Mouse (Mus musculus) skeletal muscle tissue, postnatal 0 days (tissue): ENCODE data around the gene Ifit3. TPM values are rescaled to one million over a fixed set of nuclear protein-coding genes. Genes with fewer than 3 reads are reported as not detected.

Experiments
- polyA plus RNA-seq: library from polyadenylated mRNA; unstranded; fragments of >200 nt; fragmentation: Nextera tagmentation; extraction: Ambion mirVana; gene quantifications from 2 replicates; pipeline ENCODE4 v1.2.1, GENCODE M21; 2015

The Ifit3 gene
- 4.4 and 4.5 TPM in 2 replicates for polyA plus RNA-seq

GRCm38 (mm10) chr19:34583126-34583766 is at the start of gene Ifit3:
TSS of gene Ifit3 (plus strand) at chr19:34583531.

GRCm38 (mm10) chr19:34550534-34551223 is 32.7 kb upstream of the Ifit3 start, which contains the start of gene Ifit2:
TSS of gene Ifit2 (plus strand) at chr19:34550694.

GRCm38 (mm10) chr19:34601888-34602287 is 18.6 kb downstream of the Ifit3 start, which contains the start of gene Ifit1bl1:
TSS of gene Ifit1bl1 (minus strand) at chr19:34601956.

GRCm38 (mm10) chr19:34607237-34608051 is 24.1 kb downstream of the Ifit3 start, which contains the start of gene Ifit3b:
TSS of gene Ifit3b (plus strand) at chr19:34607970.

Other genes starting within 250 kb of the Ifit3 start
- gene Ch25h, start 108.4 kb upstream of the Ifit3 start, polyA plus RNA-seq, result 1.0 and 1.1 TPM in 2 replicates
- gene Lipa, start 56.1 kb upstream of the Ifit3 start, polyA plus RNA-seq, result 14.9 and 19.3 TPM in 2 replicates
- 6.0 and 6.3 TPM in 2 replicates for gene Ifit2, start 32.8 kb upstream of the Ifit3 start, polyA plus RNA-seq
- gene Ifit1bl1, start 18.4 kb downstream of the Ifit3 start, polyA plus RNA-seq, result 0.77 and 0.79 TPM in 2 replicates
- gene Ifit3b, start 24.4 kb downstream of the Ifit3 start, polyA plus RNA-seq, result 0.92 and 1.2 TPM in 2 replicates
- gene Ifit1bl2, start 57.2 kb downstream of the Ifit3 start, polyA plus RNA-seq, result 0.12 and 0.16 TPM in 2 replicates
- 1.8 and 2.1 TPM in 2 replicates for gene Ifit1, start 57.3 kb downstream of the Ifit3 start, polyA plus RNA-seq
- gene Slc16a12, start 163.8 kb downstream of the Ifit3 start, polyA plus RNA-seq, result 3.6 and 4.6 TPM in 2 replicates